Mouse (Mus musculus): Measurements from ENCODE around the gene Smpd3. TPM values are rescaled to one million over a fixed set of nuclear protein-coding genes. Genes with fewer than 3 reads are reported as not detected.

Gene Smpd3
- polyA plus RNA-seq, 1 experiment from 2014 or later = 2.5 TPM

DNA sequence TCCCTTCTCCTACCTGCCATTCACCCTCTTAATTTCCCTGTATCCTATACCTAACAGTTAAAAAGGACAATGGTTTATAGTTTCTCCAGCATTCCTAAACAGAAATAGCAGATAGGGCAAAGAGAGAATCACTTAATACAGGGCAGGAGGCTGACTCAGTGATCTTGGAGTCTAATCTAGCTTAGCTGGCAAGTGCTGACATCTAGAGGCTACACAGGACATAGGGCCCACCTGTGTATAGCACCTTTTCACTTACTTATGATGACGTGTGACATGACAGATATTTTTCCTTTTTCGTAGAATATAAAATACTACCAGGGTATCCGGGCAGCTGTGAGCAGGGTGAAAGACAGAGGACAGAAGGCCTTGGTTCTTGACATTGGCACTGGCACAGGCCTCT is 118.2 kb downstream of the Smpd3 start:
- ATAC-seq (replicated peaks; ENCODE audit: insufficient number of reproducible peaks, insufficient read depth, low FRiP score, low read depth) = no peak
- no peak overlapping the region for H3K27ac ChIP-seq
- no peak overlapping the region for H3K4me3 ChIP-seq
- WGBS = 48% methylated on average over 3 of the region's 3 CpGs
- H3K9ac ChIP-seq = no peak overlapping the region
- H3K27me3 ChIP-seq = no peaks in the 10 kb centered on the region
- no peaks in the 10 kb centered on the region for H3K4me1 ChIP-seq (replicated peaks)
- H3K4me2 ChIP-seq = no peak overlapping the region
- no peaks in the 10 kb centered on the region for H3K9me3 ChIP-seq (replicated peaks)
- H3K36me3 ChIP-seq = peaks cover 79% of the 10 kb centered on the region

DNA sequence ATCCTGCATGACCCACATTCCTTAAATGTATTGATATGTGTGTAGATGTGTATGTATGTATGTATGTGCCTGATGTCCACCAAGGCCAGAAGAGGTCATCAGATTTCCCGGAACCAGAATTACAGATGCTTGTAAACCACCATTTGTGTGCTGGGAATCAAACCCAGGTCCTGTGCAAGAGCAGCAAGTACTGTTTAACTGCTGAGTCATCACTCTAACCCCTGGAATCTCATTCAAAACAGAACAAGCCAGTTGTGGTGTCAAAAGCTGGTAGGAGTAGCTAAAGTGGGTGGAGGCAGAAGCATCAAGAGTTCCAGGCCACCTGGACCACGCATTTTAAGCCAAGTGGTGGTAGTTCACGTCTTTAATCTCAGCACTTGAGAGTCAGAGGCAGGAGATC is 123.8 kb downstream of the Smpd3 start:
- H3K9ac ChIP-seq = no peak overlapping the region
- H3K27me3 ChIP-seq = no peaks in the 10 kb centered on the region
- peaks cover 14% of the 10 kb centered on the region for H3K4me1 ChIP-seq (replicated peaks)
- 88% methylated on average over 3 of the region's 3 CpGs for WGBS
- no peak overlapping the region for H3K4me2 ChIP-seq
- no peak overlapping the region for H3K27ac ChIP-seq
- H3K9me3 ChIP-seq (replicated peaks) = no peaks in the 10 kb centered on the region
- peaks cover 43% of the 10 kb centered on the region for H3K36me3 ChIP-seq
- no peak overlapping the region for H3K4me3 ChIP-seq
- ATAC-seq (replicated peaks; ENCODE audit: insufficient number of reproducible peaks, insufficient read depth, low FRiP score, low read depth) = no peak

DNA sequence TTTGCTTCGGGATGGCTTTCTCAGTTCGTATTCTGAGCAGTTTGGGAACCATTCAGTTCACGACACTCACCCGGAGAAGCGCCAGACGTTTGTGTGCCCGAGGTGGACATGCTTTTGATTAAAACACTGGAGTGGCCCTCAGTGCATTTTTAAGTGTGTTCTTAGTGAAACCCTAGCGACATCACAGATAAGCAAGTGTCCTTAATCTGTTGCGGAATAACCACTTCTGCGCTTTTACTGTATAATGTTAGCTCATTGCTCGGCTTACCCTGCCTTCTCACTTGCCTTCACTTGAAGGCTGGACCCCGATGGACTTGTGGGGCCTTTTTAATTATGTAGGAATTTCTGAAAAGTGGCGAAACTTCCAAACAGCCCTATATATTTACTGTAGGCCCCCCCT is 126.4 kb downstream of the Smpd3 start:
- H3K9ac ChIP-seq = peak overlapping the region; percentile 86
- H3K4me1 ChIP-seq (replicated peaks) = peaks cover 14% of the 10 kb centered on the region
- H3K36me3 ChIP-seq = peaks cover 35% of the 10 kb centered on the region
- no peaks in the 10 kb centered on the region for H3K9me3 ChIP-seq (replicated peaks)
- ATAC-seq (replicated peaks; ENCODE audit: insufficient number of reproducible peaks, insufficient read depth, low FRiP score, low read depth) = no peak
- peak overlapping the region; percentile 71 for H3K4me2 ChIP-seq
- peak overlapping the region; percentile 93 for H3K27ac ChIP-seq
- H3K27me3 ChIP-seq = no peaks in the 10 kb centered on the region
- 3% methylated on average over 13 of the region's 13 CpGs for WGBS
- peak overlapping the region; percentile 84 for H3K4me3 ChIP-seq

DNA sequence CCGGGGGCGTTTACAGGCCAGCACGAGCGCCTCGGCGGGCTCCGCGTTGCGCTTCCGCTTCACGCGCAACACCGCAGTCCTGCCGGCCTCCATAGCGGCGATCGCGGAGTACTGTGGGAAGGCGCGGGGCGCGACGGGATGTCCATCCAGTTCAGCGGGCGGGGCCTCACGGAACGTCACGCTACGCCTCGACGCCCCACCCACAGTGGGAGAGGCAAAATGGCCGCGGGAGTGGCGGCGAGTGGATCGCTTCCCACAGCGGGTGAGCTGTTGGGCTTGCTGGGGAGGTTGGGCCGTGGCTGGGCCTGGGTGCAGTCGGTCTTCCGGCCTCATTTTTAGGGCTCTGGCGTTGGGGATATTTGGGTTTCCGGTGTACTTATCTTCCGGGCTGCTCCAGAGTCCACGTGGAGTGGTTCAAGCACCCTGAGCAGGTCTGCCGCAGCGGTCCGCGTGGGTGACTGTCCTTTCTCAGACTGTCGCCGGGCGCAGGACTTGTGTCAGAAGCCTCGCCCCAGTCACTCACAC is 126.9 kb downstream of the Smpd3 start, which contains the start of the genes Slc7a6os and Prmt7:
Gene Slc7a6os, minus strand, starts transcription at position 115 of the 525 bp plus-strand sequence.
Gene Prmt7, plus strand, starts transcription at position 116 of the 525 bp plus-strand sequence.
- peak within 1 kb of the TSS; percentile 86 for H3K9ac ChIP-seq
- H3K4me3 ChIP-seq = peak within 1 kb of the TSS; percentile 84
- peak; percentile 99 for ATAC-seq (replicated peaks; ENCODE audit: insufficient number of reproducible peaks, insufficient read depth, low FRiP score, low read depth)
- peaks cover 35% of the 10 kb centered on the region for H3K36me3 ChIP-seq
- no peaks in the 10 kb centered on the region for H3K27me3 ChIP-seq
- H3K4me1 ChIP-seq (replicated peaks) = peaks cover 14% of the 10 kb centered on the region
- peak within 1 kb of the TSS; percentile 93 for H3K27ac ChIP-seq
- under 1% methylated on average over 52 of the region's 52 CpGs for WGBS
- peak within 1 kb of the TSS; percentile 71 for H3K4me2 ChIP-seq
- H3K9me3 ChIP-seq (replicated peaks) = no peaks in the 10 kb centered on the region

DNA sequence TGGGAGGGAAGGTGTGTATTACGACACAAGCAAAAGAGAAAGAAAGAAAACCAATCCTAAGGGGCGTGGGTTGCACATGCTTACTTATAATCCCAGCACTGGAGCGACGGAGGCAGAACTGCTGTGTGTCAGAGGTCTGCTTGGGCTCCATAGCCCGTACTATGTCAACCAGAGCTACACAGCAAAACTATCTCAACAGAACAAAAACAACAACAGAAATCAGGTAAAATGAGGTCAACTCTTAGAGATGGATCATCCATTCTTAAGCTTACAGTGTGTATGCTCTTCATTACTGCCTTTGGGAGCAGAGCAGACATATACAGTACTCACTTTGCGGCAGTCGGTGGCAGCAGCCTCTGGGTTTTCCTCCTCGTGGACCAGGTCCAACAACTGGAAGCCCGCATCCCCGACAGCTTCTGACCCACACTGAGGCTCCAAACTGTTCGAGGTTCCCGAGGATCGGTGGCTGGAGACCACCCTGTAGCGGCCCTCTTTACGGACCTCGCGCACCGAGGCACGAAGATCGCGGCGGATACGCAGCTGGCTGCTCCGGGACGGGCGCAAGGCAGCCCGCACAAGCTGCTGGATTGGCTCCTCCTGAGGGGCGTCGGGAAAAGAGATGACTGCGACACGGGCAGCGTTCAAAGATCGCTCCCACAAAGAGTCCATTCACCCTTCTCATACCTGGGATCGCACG is 127.6 kb downstream of the Smpd3 start:
- Histone ChIP-seq H3K27me3 (no peaks in the 10 kb centered on the region), H3K4me2 (peak overlapping the region; percentile 71), H3K9me3 (replicated peaks) (no peaks in the 10 kb centered on the region), H3K9ac (peak overlapping the region; percentile 86), H3K36me3 (peaks cover 36% of the 10 kb centered on the region), H3K27ac (peak overlapping the region; percentile 93), H3K4me1 (replicated peaks) (peaks cover 14% of the 10 kb centered on the region), H3K4me3 (peak overlapping the region; percentile 84)
- WGBS = under 1% methylated on average over 35 of the region's 35 CpGs
- peak; percentile 56 for ATAC-seq (replicated peaks; ENCODE audit: insufficient number of reproducible peaks, insufficient read depth, low FRiP score, low read depth)

Other genes with a start within 250 kb of the Smpd3 start
- gene Esrp2, start 201.0 kb downstream of the Smpd3 start, polyA plus RNA-seq (2015; fragmentation: Nextera tagmentation; extraction: Ambion mirVana) = 1.5 and 6.1 TPM in 2 replicates
- 7.0 and 9.4 TPM in 2 replicates for gene Pla2g15, start 187.6 kb downstream of the Smpd3 start, polyA plus RNA-seq (2015; fragmentation: Nextera tagmentation; extraction: Ambion mirVana)
- gene Slc7a6, start 169.1 kb downstream of the Smpd3 start, polyA plus RNA-seq (2015; fragmentation: Nextera tagmentation; extraction: Ambion mirVana) = 29.6 and 33.3 TPM in 2 replicates
- gene Slc7a6os, start 127.1 kb downstream of the Smpd3 start, polyA plus RNA-seq (2015; fragmentation: Nextera tagmentation; extraction: Ambion mirVana) = 19.5 and 22.2 TPM in 2 replicates
- 28.0 and 37.4 TPM in 2 replicates for gene Prmt7, start 127.1 kb downstream of the Smpd3 start, polyA plus RNA-seq (2015; fragmentation: Nextera tagmentation; extraction: Ambion mirVana)
- 12.7 and 15.5 TPM in 2 replicates for gene Zfp90, start 77.3 kb upstream of the Smpd3 start, polyA plus RNA-seq (2015; fragmentation: Nextera tagmentation; extraction: Ambion mirVana)
- not detected in 2 replicates for gene 6030452D12Rik, start 162.5 kb upstream of the Smpd3 start, polyA plus RNA-seq (2015; fragmentation: Nextera tagmentation; extraction: Ambion mirVana)
- gene Cdh3, start 172.9 kb upstream of the Smpd3 start, polyA plus RNA-seq (2015; fragmentation: Nextera tagmentation; extraction: Ambion mirVana) = 17.1 and 21.9 TPM in 2 replicates
- gene Gm10073, start 235.5 kb upstream of the Smpd3 start, polyA plus RNA-seq (2015; fragmentation: Nextera tagmentation; extraction: Ambion mirVana) = 6.5 and 8.6 TPM in 2 replicates

Data from heart, embryonic 15.5 days (tissue).